Mouse (Mus musculus): ENCODE data around the gene Clca3a1.

- TF ChIP-seq POLR2A (IDR thresholded peaks at IDR 0.05; ENCODE audit: low read depth, low read length) (no peak), CTCF (conservative IDR thresholded peaks at IDR 0.05 in 1 of 2, IDR thresholded peaks at IDR 0.05 in 1 of 2; ENCODE audit: low read depth in 2 of 2, low read length in 2 of 2) (no peak), SIN3A (IDR thresholded peaks at IDR 0.05; ENCODE audit: low read length) (no peak), GABPA (IDR thresholded peaks at IDR 0.05; ENCODE audit: insufficient replicate concordance, low read depth, low read length) (no peak), POLR2AphosphoS2 (IDR thresholded peaks at IDR 0.05; ENCODE audit: low read depth, low read length) (no peak; the same call in 1 of the 2 replicates), BHLHE40 (IDR thresholded peaks at IDR 0.05; ENCODE audit: low read depth, low read length) (no peak), EP300 (IDR thresholded peaks at IDR 0.05; ENCODE audit: low read length) (no peak), MAX (IDR thresholded peaks at IDR 0.05; ENCODE audit: low read length) (no peak), MEF2A (IDR thresholded peaks at IDR 0.05; ENCODE audit: borderline replicate concordance, low read depth, low read length) (no peak), ELF1 (IDR thresholded peaks at IDR 0.05; ENCODE audit: low read depth, low read length) (no peak), TCF12 (IDR thresholded peaks at IDR 0.05; ENCODE audit: low read depth, low read length) (no peak), USF1 (IDR thresholded peaks at IDR 0.05; ENCODE audit: low read depth, low read length) (no peak), MAFK (IDR thresholded peaks at IDR 0.05; ENCODE audit: insufficient replicate concordance, low read length) (no peak)
Measured at GRCm38 (mm10) chr3:144718706-144719087, 42.1 kb downstream of the Clca3a1 start.

Data from CH12.LX (cell line).